Mouse (Mus musculus) heart, postnatal 36 days (tissue): ENCODE results near the gene Lrrc15. TPM values are rescaled to one million over a fixed set of nuclear protein-coding genes. Genes with fewer than 3 reads are reported as not detected.
A peak's percentile ranks its signal among the peaks of the same experiment; 100 is the strongest.

Experiments used
- DNase-seq, 2 experiments: peaks; one replicate each; pipeline ENCODE4 v3.0.0; 2021 to 2022
- intact Hi-C: fragments of 180-260 bp; cut with DNase I; formaldehyde crosslinking; loops from one replicate; pipeline ENCODE4 v1.15.1; 2025
- total RNA-seq, 2 experiments: library from RNA; stranded (reverse); gene quantifications; 2 replicates each; pipeline ENCODE4 v1.2.3; 2021

The Lrrc15 gene
- total RNA-seq, 2 experiments from 2014 or later, result 0.16 to 0.17 TPM

GRCm38 (mm10) chr16:30280676-30281297, 2.3 kb downstream of the Lrrc15 start:
- DNase-seq, result no peak
- intact Hi-C loops, result no loop called here

DNA sequence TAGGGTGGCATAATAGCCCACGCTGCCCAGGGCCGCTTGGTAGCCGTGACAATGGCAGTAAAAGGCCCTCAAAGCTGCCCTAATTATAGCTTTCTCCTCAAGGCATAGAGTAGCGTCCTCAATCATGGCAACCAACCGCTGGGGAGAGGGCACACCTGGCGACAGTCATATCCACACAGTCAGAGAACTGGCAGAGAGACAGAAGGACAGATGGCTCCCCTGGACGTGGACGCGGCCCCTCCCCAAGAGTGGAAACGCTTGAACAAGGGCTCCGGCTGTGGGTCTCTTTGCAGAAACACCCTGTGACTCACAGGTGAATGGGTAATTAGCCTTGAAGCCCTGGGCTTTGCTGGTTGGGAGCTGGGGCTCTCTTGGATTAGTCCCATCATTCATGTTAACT, 4.7 kb downstream of the Lrrc15 start:
- intact Hi-C loops, result no loop called here
- DNase-seq, result no peak

DNA sequence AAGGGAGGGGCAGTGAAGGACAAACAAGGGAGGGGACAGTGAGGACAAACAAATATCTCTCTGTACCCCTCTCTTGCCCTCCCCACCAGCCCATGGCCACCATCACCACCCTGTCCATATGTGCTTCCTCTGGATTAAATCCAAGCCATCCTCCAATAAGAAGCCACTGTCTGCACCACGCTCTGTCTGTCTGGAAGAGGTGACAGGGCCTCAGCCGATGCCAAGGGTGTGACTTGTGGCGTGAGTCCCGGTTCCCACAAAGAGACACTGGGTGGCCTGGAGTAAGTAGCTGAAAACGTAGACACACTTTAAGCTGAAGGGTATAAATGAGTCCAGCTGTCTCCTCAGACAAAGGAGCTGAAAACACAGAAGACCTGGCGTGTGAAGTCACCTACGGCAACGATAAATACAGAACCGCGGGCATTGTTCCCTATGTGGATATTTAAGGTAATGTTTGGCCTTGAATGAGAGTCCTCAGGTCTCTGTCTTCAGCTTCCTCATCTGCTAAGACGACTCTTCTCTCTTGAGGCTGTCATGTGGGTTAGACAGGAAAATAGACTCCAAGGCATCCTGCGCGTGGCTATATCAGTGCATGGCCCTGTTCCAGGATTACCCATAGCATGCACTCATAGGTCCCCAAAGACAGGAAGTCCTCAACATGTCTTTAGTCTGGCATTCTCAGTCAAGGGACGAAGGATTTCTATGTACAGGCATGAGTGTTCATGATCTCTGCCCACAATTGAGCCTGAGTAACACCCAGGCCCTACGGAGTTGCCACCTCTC, 7.3 kb downstream of the Lrrc15 start:
- intact Hi-C loops, result no loop called here

DNA sequence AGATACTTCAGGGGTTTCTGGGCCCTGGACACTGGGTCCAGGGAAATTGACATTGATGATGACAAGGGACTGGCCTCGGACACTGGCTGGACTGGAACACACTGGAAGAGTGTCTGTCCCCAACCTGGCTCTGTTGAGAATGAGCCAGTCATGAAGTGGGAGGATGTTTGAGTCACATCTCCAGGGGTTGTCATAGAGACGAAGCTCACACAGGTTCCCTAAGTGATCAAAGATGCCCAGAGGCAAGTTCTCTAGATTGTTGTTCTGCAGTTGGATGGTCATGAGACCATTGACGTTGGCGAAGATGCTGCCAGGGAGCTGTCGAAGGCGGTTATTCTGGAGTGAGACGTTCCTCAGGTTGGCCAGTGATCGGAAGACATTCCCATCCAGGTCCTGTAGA, 10.0 kb downstream of the Lrrc15 start:
- no peak for DNase-seq
- intact Hi-C loops, result no loop called here

More for the DNA sequence above, 7.3 kb downstream of the Lrrc15 start:
- DNase-seq, result no peak

GRCm38 (mm10) chr16:30271941-30272595, 11.0 kb downstream of the Lrrc15 start:
- intact Hi-C loops, result no loop called here
- no peak for DNase-seq

DNA sequence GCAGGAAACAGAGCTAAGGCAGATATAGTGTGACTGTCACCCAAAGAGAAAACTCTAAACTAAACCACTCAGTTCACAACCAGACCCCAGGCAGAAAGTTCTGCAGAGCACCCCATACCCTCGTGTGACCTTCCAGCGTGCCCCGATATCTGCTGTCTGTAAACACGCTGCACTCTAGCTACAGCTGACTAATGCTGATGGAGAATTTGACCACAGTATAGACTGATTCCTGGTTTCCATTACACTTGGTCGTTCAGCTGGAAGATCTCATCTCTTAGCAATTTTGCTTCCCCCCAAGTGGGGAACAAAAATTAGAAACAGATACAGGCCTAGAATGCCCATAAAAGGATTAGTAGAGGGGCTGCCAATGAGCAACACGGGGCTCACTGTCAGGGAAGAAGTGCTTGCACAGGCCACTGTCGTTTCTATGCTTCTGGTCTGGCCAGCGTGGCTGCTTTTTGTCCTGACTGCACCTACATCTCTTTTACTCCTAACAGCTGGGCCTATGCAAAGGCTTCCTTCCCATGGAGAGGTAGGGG, 11.8 kb downstream of the Lrrc15 start:
- no peak for DNase-seq
- intact Hi-C loops, result no loop called here

GRCm38 (mm10) chr16:30267359-30267758, 15.7 kb downstream of the Lrrc15 start, which contains the start of gene Cpn2:
Cpn2 (minus strand) TSS chr16:30267499.
- DNase-seq, result no peak
- intact Hi-C loops, result no loop called here

DNA sequence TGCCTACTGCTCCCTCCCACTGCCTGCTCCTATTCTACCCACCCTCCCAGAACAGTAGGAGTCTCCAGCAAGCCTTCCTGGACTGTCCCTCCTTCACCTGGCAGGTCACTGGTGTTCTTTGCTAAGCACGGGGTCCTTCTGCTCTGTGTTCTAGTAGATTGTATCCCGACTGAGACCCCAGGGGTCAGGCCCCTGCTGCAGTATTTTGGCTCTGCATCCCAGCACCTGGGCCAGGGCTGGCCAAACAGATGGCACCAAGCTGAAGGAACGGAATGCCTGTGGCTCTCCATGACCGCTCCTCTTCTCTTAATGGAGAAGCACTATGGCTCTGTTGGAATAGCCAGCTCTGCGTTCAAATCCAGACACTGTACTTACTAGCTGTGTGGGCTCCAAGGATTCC, 16.5 kb downstream of the Lrrc15 start:
- no peak for DNase-seq
- intact Hi-C loops, result no loop called here

DNA sequence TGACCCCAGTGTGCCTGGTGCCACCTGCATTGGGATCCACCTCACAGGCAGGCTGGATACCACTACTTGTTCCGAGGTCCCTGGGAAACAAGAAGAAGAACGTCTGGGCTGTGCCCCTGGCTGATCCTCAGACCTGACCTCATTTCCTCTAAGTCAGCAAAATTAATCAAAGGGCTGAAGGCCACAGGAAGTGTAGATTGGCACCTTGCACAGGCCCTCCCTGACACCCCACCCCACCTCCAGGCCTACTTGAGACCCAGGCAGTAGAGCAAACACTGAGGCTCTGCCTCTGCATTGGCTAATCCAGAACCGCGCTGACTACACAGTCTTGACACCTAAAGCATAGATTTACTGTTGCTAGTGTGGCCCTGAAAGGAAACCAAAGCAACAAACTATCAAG, 17.4 kb downstream of the Lrrc15 start:
- intact Hi-C loops, result no loop called here
- DNase-seq, result no peak

DNA sequence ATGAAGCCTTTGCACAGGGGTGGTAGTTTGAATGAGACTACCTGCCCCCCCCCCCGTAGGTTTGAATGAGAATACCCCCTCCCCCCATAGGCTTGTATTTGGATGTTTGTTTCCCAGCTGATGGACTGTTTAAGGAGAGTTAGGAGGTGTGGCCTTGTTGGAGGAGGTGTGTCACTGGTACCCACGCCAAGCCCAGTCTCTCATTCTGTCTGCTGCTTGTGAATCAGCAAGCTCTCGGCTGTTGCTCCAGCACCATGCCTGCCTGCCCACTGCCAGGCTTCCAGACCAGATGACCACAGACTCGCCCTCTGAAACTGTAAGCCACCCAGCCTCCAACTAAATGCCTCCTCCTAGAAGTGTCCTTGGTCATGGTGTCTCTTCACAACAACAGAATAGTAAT, 19.9 kb downstream of the Lrrc15 start:
- DNase-seq, result no peak
- intact Hi-C loops, result loop anchor here (2.0 kb wide), 1 partner anchor 48 kb away; the partner anchor contains the start of gene Gp5

DNA sequence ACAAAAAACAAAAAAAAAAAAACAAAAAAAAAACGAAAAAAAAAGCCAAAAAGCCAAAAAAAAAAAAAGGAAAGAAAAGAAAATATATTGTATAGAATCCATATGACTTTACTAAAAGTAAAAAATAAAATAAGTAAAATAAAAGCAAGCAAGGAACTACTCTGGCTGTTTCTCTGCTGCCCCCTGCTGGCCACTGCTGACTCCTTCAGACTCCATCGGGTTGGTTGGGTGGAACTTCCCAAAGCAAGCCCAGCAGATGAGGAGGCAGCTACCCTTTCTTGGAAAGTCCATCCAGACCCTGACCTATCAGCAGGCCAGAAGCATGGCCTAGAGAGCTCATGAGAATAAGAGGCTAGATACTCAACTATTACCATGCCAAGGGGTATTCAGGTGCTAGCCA, 20.4 kb downstream of the Lrrc15 start:
- DNase-seq, result peak; percentile 61 to 79
- intact Hi-C loops, result loop anchor here (2.0 kb wide), 1 partner anchor 48 kb away; the partner anchor contains the start of gene Gp5

- intact Hi-C loops, result loop anchor here (2.0 kb wide), 1 partner anchor 49 kb away; the partner anchor contains the start of gene Gp5
- no peak for DNase-seq
Observed at GRCm38 (mm10) chr16:30262157-30262556, 20.9 kb downstream of the Lrrc15 start.

GRCm38 (mm10) chr16:30261341-30261740, 21.7 kb downstream of the Lrrc15 start:
- no peak for DNase-seq
- intact Hi-C loops, result no loop called here

- intact Hi-C loops, result no loop called here
- no peak for DNase-seq
Observed at GRCm38 (mm10) chr16:30260012-30260635, 22.9 kb downstream of the Lrrc15 start.

DNA sequence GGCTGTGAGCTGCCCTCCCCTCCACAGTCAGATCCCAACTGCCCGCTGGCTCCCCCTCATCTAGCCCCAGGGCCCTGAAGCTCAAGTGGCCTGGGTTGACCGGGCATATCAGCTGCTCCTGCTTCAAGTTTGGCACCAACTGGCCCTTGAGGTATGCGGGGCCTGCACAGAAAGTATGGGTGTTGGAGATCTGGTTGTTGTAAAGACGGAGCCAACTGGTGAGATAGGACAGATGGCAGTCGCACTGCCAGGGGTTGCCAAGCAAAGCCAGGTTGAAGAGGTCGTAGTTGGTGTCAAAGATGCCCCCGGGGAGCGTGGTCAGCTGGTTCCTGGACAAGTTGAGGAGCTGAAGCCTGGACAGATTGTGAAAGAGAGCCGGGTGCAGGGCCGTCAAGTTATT, 23.6 kb downstream of the Lrrc15 start:
- peak in 1 of 2 experiments; percentile 39 for DNase-seq
- intact Hi-C loops, result no loop called here

GRCm38 (mm10) chr16:30258441-30258840, 24.6 kb downstream of the Lrrc15 start:
- DNase-seq, result no peak
- intact Hi-C loops, result no loop called here

- DNase-seq, result no peak
- intact Hi-C loops, result no loop called here
Observed at GRCm38 (mm10) chr16:30257718-30258117, 25.3 kb downstream of the Lrrc15 start.

DNA sequence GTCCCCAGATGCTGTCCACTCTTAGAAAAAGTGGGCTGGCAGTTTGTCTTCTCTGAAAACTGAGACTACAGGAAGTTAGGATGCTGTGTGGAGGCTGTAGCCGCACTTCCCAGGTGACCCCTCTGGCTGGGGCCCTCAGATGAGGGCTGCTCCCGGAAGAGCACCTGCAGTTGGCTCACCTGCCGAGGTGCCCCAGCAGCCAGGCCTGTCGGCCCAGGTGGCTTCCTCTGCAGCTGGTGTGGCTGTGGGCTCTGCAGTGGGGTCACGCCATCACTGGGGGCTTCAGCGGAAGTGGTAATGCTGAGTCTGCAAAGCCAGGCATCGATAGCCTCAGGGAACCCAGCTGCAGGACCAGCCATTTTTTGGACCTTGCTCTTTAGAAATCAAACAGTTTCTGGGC, 28.0 kb downstream of the Lrrc15 start:
- DNase-seq, result no peak
- intact Hi-C loops, result no loop called here

DNA sequence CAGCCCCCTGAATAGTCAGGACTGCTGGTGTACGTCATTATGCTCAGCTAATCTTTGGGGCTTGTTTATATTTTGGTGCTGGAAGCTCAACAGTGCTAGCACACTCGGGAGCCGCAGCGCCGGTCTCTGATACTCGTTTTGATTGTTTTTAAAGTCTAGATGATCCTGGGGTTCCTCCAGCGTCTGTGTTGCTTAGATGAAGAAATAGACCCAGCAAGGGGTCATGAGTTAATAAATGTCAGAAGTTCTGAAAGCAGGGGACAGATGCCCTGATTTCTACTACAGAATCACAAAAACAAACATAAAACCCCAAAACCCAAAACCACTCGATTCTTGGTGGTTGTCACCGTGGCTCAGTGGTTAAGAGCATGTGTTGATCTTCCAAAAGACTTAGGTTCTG, 29.2 kb downstream of the Lrrc15 start:
- no peak for DNase-seq

GRCm38 (mm10) chr16:30253374-30253773, 29.7 kb downstream of the Lrrc15 start:
- intact Hi-C loops, result loop anchor here (5.0 kb wide), 2 partner anchors 264 to 279 kb away; no protein-coding TSS in a partner anchor
- DNase-seq, result no peak

More for the DNA sequence above, 29.2 kb downstream of the Lrrc15 start:
- intact Hi-C loops, result loop anchor here (5.0 kb wide), 2 partner anchors 263 to 278 kb away; no protein-coding TSS in a partner anchor
